Mouse (Mus musculus): ENCODE measurements around the gene Olfr893. TPM values are rescaled to one million over a fixed set of nuclear protein-coding genes. Genes with fewer than 3 reads are reported as not detected.

Olfr893 gene
- polyA plus RNA-seq (2017; shearing (Covaris generic)): not detected

GRCm38 (mm10) chr9:38208065-38208464 lies at the start of gene Olfr893:
Gene Olfr893 (plus strand): TSS chr9:38208365.

DNA sequence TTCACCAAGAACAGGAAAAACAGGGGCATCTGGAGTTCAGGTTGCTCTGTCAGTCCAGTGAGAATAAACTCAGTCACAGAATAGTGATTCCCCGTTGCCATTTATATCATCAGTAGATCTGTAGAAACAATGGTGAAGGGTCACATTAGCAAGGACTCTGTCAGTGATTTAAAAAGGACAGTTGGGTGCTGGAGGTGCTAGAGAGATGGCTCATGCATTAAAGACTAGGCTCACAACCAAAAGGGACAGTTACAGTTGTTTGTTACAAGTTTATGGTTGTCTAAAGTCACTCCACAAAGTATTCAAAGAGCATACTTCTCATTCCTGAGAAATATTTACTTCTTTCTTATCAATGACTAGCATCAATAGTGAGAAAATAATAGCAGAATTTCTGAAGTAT lies 27.4 kb upstream of the Olfr893 start, which contains the start of gene Olfr891:
Gene Olfr891, minus strand, starts transcription at position 101 of the 400 bp plus-strand sequence.

GRCm38 (mm10) chr9:38217755-38218154 lies 9.6 kb downstream of the Olfr893 start, which contains the start of gene Olfr894:
Gene Olfr894 (plus strand): TSS chr9:38218055.

GRCm38 (mm10) chr9:38252474-38252873 lies 44.3 kb downstream of the Olfr893 start, which contains the start of gene Olfr143:
Gene Olfr143 (plus strand): TSS chr9:38252774.

Other genes with a start within 250 kb of the Olfr893 start
- gene Olfr881, start 216.5 kb upstream of the Olfr893 start, polyA plus RNA-seq (2017; shearing (Covaris generic)): under 1 TPM in 1 of 2 experiments, not detected in 1; 0.26 TPM
- gene Olfr883, start 182.6 kb upstream of the Olfr893 start, polyA plus RNA-seq (2017; shearing (Covaris generic)): not detected
- gene Olfr884, start 161.8 kb upstream of the Olfr893 start, polyA plus RNA-seq (2017; shearing (Covaris generic)): not detected
- gene Olfr885, start 147.0 kb upstream of the Olfr893 start, polyA plus RNA-seq (2017; shearing (Covaris generic)): not detected
- gene Olfr887, start 124.3 kb upstream of the Olfr893 start, polyA plus RNA-seq (2017; shearing (Covaris generic)): under 1 TPM in 1 of 2 experiments, not detected in 1; 0.34 TPM
- not detected for gene Olfr888, start 100.2 kb upstream of the Olfr893 start, polyA plus RNA-seq (2017; shearing (Covaris generic))
- gene Olfr889, start 93.2 kb upstream of the Olfr893 start, polyA plus RNA-seq (2017; shearing (Covaris generic)): under 1 TPM; 0.02 to 0.05 TPM
- under 1 TPM in 1 of 2 experiments, not detected in 1; 0.25 TPM for gene Olfr890, start 65.8 kb upstream of the Olfr893 start, polyA plus RNA-seq (2017; shearing (Covaris generic))
- gene Olfr891, start 27.5 kb upstream of the Olfr893 start, polyA plus RNA-seq (2017; shearing (Covaris generic)): not detected
- gene Olfr894, start 9.7 kb downstream of the Olfr893 start, polyA plus RNA-seq (2017; shearing (Covaris generic)): not detected
- under 1 TPM in 1 of 2 experiments, not detected in 1; 0.11 TPM for gene Olfr143, start 44.4 kb downstream of the Olfr893 start, polyA plus RNA-seq (2017; shearing (Covaris generic))
- under 1 TPM in 1 of 2 experiments, not detected in 1; 0.18 TPM for gene Olfr895, start 59.5 kb downstream of the Olfr893 start, polyA plus RNA-seq (2017; shearing (Covaris generic))
- gene Olfr896-ps1, start 82.7 kb downstream of the Olfr893 start, polyA plus RNA-seq (2017; shearing (Covaris generic)): not detected
- gene Olfr25, start 120.7 kb downstream of the Olfr893 start, polyA plus RNA-seq (2017; shearing (Covaris generic)): not detected
- under 1 TPM; 0.13 to 0.28 TPM for gene Olfr898, start 140.0 kb downstream of the Olfr893 start, polyA plus RNA-seq (2017; shearing (Covaris generic))
- under 1 TPM in 1 of 2 experiments, not detected in 1; 0.07 TPM for gene Olfr250, start 158.5 kb downstream of the Olfr893 start, polyA plus RNA-seq (2017; shearing (Covaris generic))
- gene Olfr251, start 168.7 kb downstream of the Olfr893 start, polyA plus RNA-seq (2017; shearing (Covaris generic)): under 1 TPM in 1 of 2 experiments, not detected in 1; 0.10 TPM
- gene Olfr147, start 193.3 kb downstream of the Olfr893 start, polyA plus RNA-seq (2017; shearing (Covaris generic)): under 1 TPM in 1 of 2 experiments, not detected in 1; 0.04 TPM
- gene Olfr901, start 221.1 kb downstream of the Olfr893 start, polyA plus RNA-seq (2017; shearing (Covaris generic)): under 1 TPM in 1 of 2 experiments, not detected in 1; 0.10 TPM
- not detected for gene Olfr902, start 239.3 kb downstream of the Olfr893 start, polyA plus RNA-seq (2017; shearing (Covaris generic))